Mouse (Mus musculus) limb, embryonic 12.5 days (tissue): Measurements from ENCODE around the gene Ccn6. TPM values are rescaled to one million over a fixed set of nuclear protein-coding genes. Genes with fewer than 3 reads are reported as not detected.

ENCODE experiments used
- ATAC-seq: fragments of 200-750 bp; cut with Nextera tagmentation; 2 replicates; pipeline ENCODE4 v1.8.0; 2017; ENCODE audit warnings: low read depth, moderate TSS enrichment; ENCODE audit not compliant: insufficient number of reproducible peaks, insufficient read depth, low FRiP score, low TSS enrichment
- H3K27ac ChIP-seq: fragments of 300-500 bp; sonication (generic); 2 replicates; pipeline ENCODE4 v1.5.1; 2016; ENCODE audit warnings: mild to moderate bottlenecking, moderate library complexity
- H3K27me3 ChIP-seq: fragments of 300-500 bp; sonication (generic); 2 replicates; pipeline ENCODE4 v1.6.1; 2016; ENCODE audit warnings: mild to moderate bottlenecking, moderate library complexity
- H3K36me3 ChIP-seq: fragments of 300-500 bp; sonication (generic); 2 replicates; pipeline ENCODE4 v1.6.1; 2016; ENCODE audit warnings: mild to moderate bottlenecking, moderate library complexity
- H3K4me1 ChIP-seq: fragments of 300-500 bp; sonication (generic); replicated peaks from 2 replicates; pipeline ENCODE4 v1.6.1; 2016
- H3K4me2 ChIP-seq: fragments of 300-500 bp; sonication (generic); 2 replicates; pipeline ENCODE4 v1.6.1; 2016; ENCODE audit warnings: mild to moderate bottlenecking, moderate library complexity
- H3K4me3 ChIP-seq: fragments of 300-500 bp; sonication (generic); replicated peaks from 2 replicates; pipeline ENCODE4 v1.5.1; 2016; ENCODE audit warnings: mild to moderate bottlenecking
- H3K9ac ChIP-seq: fragments of 300-500 bp; sonication (generic); replicated peaks from 2 replicates; pipeline ENCODE4 v1.6.1; 2016; ENCODE audit warnings: mild to moderate bottlenecking, moderate library complexity
- H3K9me3 ChIP-seq: fragments of 300-500 bp; sonication (generic); 2 replicates; pipeline ENCODE4 v1.6.1; 2016; ENCODE audit warnings: mild to moderate bottlenecking, moderate library complexity
- WGBS: fragments of 180-500 bp; shearing (Covaris S2); methylation state at CpG from one replicate; pipeline ENCODE4 v1.1.7; 2016; 5-methylcytosine and 5-hydroxymethylcytosine counted together
- polyA plus RNA-seq: library from polyadenylated mRNA; unstranded; fragments of >200 nt; fragmentation: Nextera tagmentation; extraction: Ambion mirVana; gene quantifications from 2 replicates; pipeline ENCODE4 v1.2.1, GENCODE M21; 2016

Gene Ccn6
- polyA plus RNA-seq, 1 experiment from 2014 or later = 0.31 TPM

- Histone ChIP-seq H3K4me2 (peak overlapping the region; percentile 25), H3K27me3 (no peaks in the 10 kb centered on the region), H3K9me3 (0 out of 2 replicates have a peak, but pooled peaks cover 4% of the 10 kb centered on the region), H3K27ac (no peak overlapping the region), H3K4me1 (peaks cover 42% of the 10 kb centered on the region), H3K36me3 (no peaks in the 10 kb centered on the region), H3K9ac (no peak overlapping the region), H3K4me3 (no peak overlapping the region)
- ATAC-seq = no peak
- 41% methylated on average over 13 of the region's 13 CpGs for WGBS
Observed at GRCm38 (mm10) chr10:39173077-39173476, 9.5 kb upstream of the Ccn6 start.

- no peaks in the 10 kb centered on the region for H3K9me3 ChIP-seq
- WGBS = 89% methylated on average over 6 of the region's 6 CpGs
- H3K9ac ChIP-seq = no peak overlapping the region
- no peak overlapping the region; the same call in 1 of the 2 replicates for H3K4me2 ChIP-seq
- H3K27me3 ChIP-seq = no peaks in the 10 kb centered on the region
- peaks cover 45% of the 10 kb centered on the region for H3K4me1 ChIP-seq
- no peak overlapping the region for H3K4me3 ChIP-seq
- no peak for ATAC-seq
- no peaks in the 10 kb centered on the region for H3K36me3 ChIP-seq
- H3K27ac ChIP-seq = no peak overlapping the region
Observed at GRCm38 (mm10) chr10:39172540-39172931, 8.9 kb upstream of the Ccn6 start.

GRCm38 (mm10) chr10:39171603-39172539 lies 8.3 kb upstream of the Ccn6 start:
- WGBS = 19% methylated on average over 26 of the region's 26 CpGs
- Histone ChIP-seq H3K4me3 (peak overlapping the region; percentile 41), H3K27me3 (no peaks in the 10 kb centered on the region), H3K4me1 (peaks cover 45% of the 10 kb centered on the region), H3K9ac (peak overlapping the region; percentile 38; the same call in 1 of the 2 replicates), H3K27ac (peak overlapping the region; percentile 72), H3K4me2 (peak overlapping the region; percentile 80), H3K36me3 (no peaks in the 10 kb centered on the region), H3K9me3 (no peaks in the 10 kb centered on the region)
- peak; percentile 13 for ATAC-seq

GRCm38 (mm10) chr10:39171134-39171533 lies 7.5 kb upstream of the Ccn6 start:
- peak overlapping the region; percentile 41 for H3K4me3 ChIP-seq
- no peaks in the 10 kb centered on the region for H3K36me3 ChIP-seq
- H3K4me1 ChIP-seq = peaks cover 45% of the 10 kb centered on the region
- no peaks in the 10 kb centered on the region for H3K27me3 ChIP-seq
- H3K4me2 ChIP-seq = peak overlapping the region; percentile 80
- no peaks in the 10 kb centered on the region for H3K9me3 ChIP-seq
- H3K27ac ChIP-seq = peak overlapping the region; percentile 72
- H3K9ac ChIP-seq = peak overlapping the region; percentile 38; the same call in 1 of the 2 replicates
- WGBS = under 1% methylated on average over 19 of the region's 19 CpGs
- peak; percentile 76 for ATAC-seq

- ATAC-seq = no peak
- Histone ChIP-seq H3K4me2 (peak overlapping the region; percentile 80), H3K9ac (no peak overlapping the region), H3K27ac (no peak overlapping the region), H3K9me3 (no peaks in the 10 kb centered on the region), H3K4me1 (peaks cover 45% of the 10 kb centered on the region), H3K36me3 (no peaks in the 10 kb centered on the region), H3K4me3 (0 out of 2 replicates have a peak overlapping the region, but pooled peaks have one; percentile 41), H3K27me3 (no peaks in the 10 kb centered on the region)
- WGBS = 13% methylated on average over 6 of the region's 6 CpGs
Observed at GRCm38 (mm10) chr10:39170706-39171105, 7.1 kb upstream of the Ccn6 start.

- no peaks in the 10 kb centered on the region for H3K9me3 ChIP-seq
- no peak; the same call in 1 of the 2 replicates for ATAC-seq
- no peaks in the 10 kb centered on the region for H3K27me3 ChIP-seq
- H3K36me3 ChIP-seq = no peaks in the 10 kb centered on the region
- H3K4me1 ChIP-seq = peaks cover 43% of the 10 kb centered on the region
- WGBS = 3% methylated on average over 8 of the region's 8 CpGs
- no peak overlapping the region for H3K9ac ChIP-seq
- H3K4me2 ChIP-seq = peak overlapping the region; percentile 80
- no peak overlapping the region for H3K27ac ChIP-seq
- peak overlapping the region; percentile 28 for H3K4me3 ChIP-seq
Observed at GRCm38 (mm10) chr10:39170181-39170580, 6.6 kb upstream of the Ccn6 start.

GRCm38 (mm10) chr10:39169642-39170041 lies 6.0 kb upstream of the Ccn6 start:
- no peak overlapping the region for H3K9ac ChIP-seq
- peak overlapping the region; percentile 23; the same call in 1 of the 2 replicates for H3K27ac ChIP-seq
- WGBS = 24% methylated on average over 9 of the region's 9 CpGs
- no peaks in the 10 kb centered on the region for H3K36me3 ChIP-seq
- peak overlapping the region; percentile 80 for H3K4me2 ChIP-seq
- no peaks in the 10 kb centered on the region for H3K27me3 ChIP-seq
- peaks cover 38% of the 10 kb centered on the region for H3K4me1 ChIP-seq
- peak overlapping the region; percentile 28 for H3K4me3 ChIP-seq
- no peaks in the 10 kb centered on the region for H3K9me3 ChIP-seq
- ATAC-seq = no peak

- no peaks in the 10 kb centered on the region for H3K9me3 ChIP-seq
- no peaks in the 10 kb centered on the region for H3K27me3 ChIP-seq
- no peak overlapping the region for H3K4me2 ChIP-seq
- WGBS = 65% methylated on average over 11 of the region's 11 CpGs
- H3K36me3 ChIP-seq = no peaks in the 10 kb centered on the region
- peaks cover 39% of the 10 kb centered on the region for H3K4me1 ChIP-seq
- ATAC-seq = no peak
- no peak overlapping the region for H3K4me3 ChIP-seq
- no peak overlapping the region for H3K9ac ChIP-seq
- H3K27ac ChIP-seq = no peak overlapping the region
Observed at GRCm38 (mm10) chr10:39167611-39168010, 4.0 kb upstream of the Ccn6 start.

- peak overlapping the region; percentile 40; the same call in 1 of the 2 replicates for H3K4me2 ChIP-seq
- no peak for ATAC-seq
- H3K36me3 ChIP-seq = no peaks in the 10 kb centered on the region
- H3K27ac ChIP-seq = no peak overlapping the region
- H3K27me3 ChIP-seq = no peaks in the 10 kb centered on the region
- WGBS = 35% methylated on average over 11 of the region's 11 CpGs
- H3K9ac ChIP-seq = no peak overlapping the region
- H3K9me3 ChIP-seq = no peaks in the 10 kb centered on the region
- H3K4me1 ChIP-seq = peaks cover 31% of the 10 kb centered on the region
- H3K4me3 ChIP-seq = 0 out of 2 replicates have a peak overlapping the region, but pooled peaks have one; percentile 20
Observed at GRCm38 (mm10) chr10:39165632-39166115, 2.1 kb upstream of the Ccn6 start.

- Histone ChIP-seq H3K9me3 (no peaks in the 10 kb centered on the region), H3K4me1 (peaks cover 15% of the 10 kb centered on the region), H3K27me3 (no peaks in the 10 kb centered on the region), H3K36me3 (no peaks in the 10 kb centered on the region), H3K4me3 (no peak overlapping the region), H3K27ac (no peak overlapping the region), H3K9ac (no peak overlapping the region), H3K4me2 (peak overlapping the region; percentile 40)
- WGBS = 16% methylated on average over 18 of the region's 18 CpGs
- ATAC-seq = no peak
Observed at GRCm38 (mm10) chr10:39162666-39163484, 719 bp downstream of the Ccn6 start.

GRCm38 (mm10) chr10:39161406-39161805 lies 2.2 kb downstream of the Ccn6 start:
- ATAC-seq = no peak
- Histone ChIP-seq H3K4me3 (no peak overlapping the region), H3K27me3 (no peaks in the 10 kb centered on the region), H3K36me3 (no peaks in the 10 kb centered on the region), H3K9ac (no peak overlapping the region), H3K9me3 (no peaks in the 10 kb centered on the region), H3K4me2 (no peak overlapping the region), H3K27ac (no peak overlapping the region), H3K4me1 (peaks cover 12% of the 10 kb centered on the region)
- WGBS = 91% methylated on average over 1 of the region's 1 CpGs
